Mouse (Mus musculus): ENCODE results near the gene Lmntd2. TPM values are rescaled to one million over a fixed set of nuclear protein-coding genes. Genes with fewer than 3 reads are reported as not detected.
A peak's percentile ranks its signal among the peaks of the same experiment; 100 is the strongest.

Gene Lmntd2
- polyA plus RNA-seq, 1 experiment from 2014 or later: 3.3 TPM

GRCm38 (mm10) chr7:141218557-141219133 is 4.8 kb upstream of the Lmntd2 start:
- WGBS: 87% methylated on average over 5 of the region's 5 CpGs
- H3K27ac ChIP-seq (ENCODE audit: low read depth, low read length): no peak overlapping the region

GRCm38 (mm10) chr7:141218141-141218540 is 4.3 kb upstream of the Lmntd2 start:
- Histone ChIP-seq H3K4me1 (replicated peaks; ENCODE audit: control insufficient read depth, insufficient read depth, low read length) (peaks cover 29% of the 10 kb centered on the region), H3K9me3 (ENCODE audit: control insufficient read depth, low read length) (no peaks in the 10 kb centered on the region), H3K9ac (ENCODE audit: low read length) (no peak overlapping the region), H3K36me3 (ENCODE audit: control insufficient read depth, insufficient read depth, low read length) (no peaks in the 10 kb centered on the region), H3K27ac (ENCODE audit: low read depth, low read length) (no peak overlapping the region), H3K4me3 (ENCODE audit: low read depth, low read length) (no peak overlapping the region), H3K27me3 (ENCODE audit: control insufficient read depth, insufficient read depth, low read length) (no peaks in the 10 kb centered on the region), H3K4me2 (ENCODE audit: low read depth, low read length, severe bottlenecking) (no peak overlapping the region)
- no peak for ATAC-seq (replicated peaks; ENCODE audit: low FRiP score)
- 76% methylated on average over 3 of the region's 3 CpGs for WGBS
- no peak for DNase-seq (ENCODE audit: low spot score)

More at GRCm38 (mm10) chr7:141218557-141219133, 4.8 kb upstream of the Lmntd2 start:
- no peaks in the 10 kb centered on the region for H3K27me3 ChIP-seq (ENCODE audit: control insufficient read depth, insufficient read depth, low read length)
- no peak for ATAC-seq (replicated peaks; ENCODE audit: low FRiP score)
- no peak overlapping the region for H3K4me2 ChIP-seq (ENCODE audit: low read depth, low read length, severe bottlenecking)
- no peak overlapping the region for H3K9ac ChIP-seq (ENCODE audit: low read length)
- peaks cover 29% of the 10 kb centered on the region for H3K4me1 ChIP-seq (replicated peaks; ENCODE audit: control insufficient read depth, insufficient read depth, low read length)
- no peak overlapping the region for H3K4me3 ChIP-seq (ENCODE audit: low read depth, low read length)
- no peaks in the 10 kb centered on the region for H3K9me3 ChIP-seq (ENCODE audit: control insufficient read depth, low read length)
- no peaks in the 10 kb centered on the region for H3K36me3 ChIP-seq (ENCODE audit: control insufficient read depth, insufficient read depth, low read length)
- DNase-seq (ENCODE audit: low spot score): no peak

GRCm38 (mm10) chr7:141217343-141218013 is 3.6 kb upstream of the Lmntd2 start:
- ATAC-seq (replicated peaks; ENCODE audit: low FRiP score): no peak
- H3K27ac ChIP-seq (ENCODE audit: low read depth, low read length): no peak overlapping the region
- no peak overlapping the region for H3K9ac ChIP-seq (ENCODE audit: low read length)

GRCm38 (mm10) chr7:141216894-141217293 is 3.0 kb upstream of the Lmntd2 start:
- Histone ChIP-seq H3K4me3 (ENCODE audit: low read depth, low read length) (peak overlapping the region; percentile 63), H3K9ac (ENCODE audit: low read length) (no peak overlapping the region), H3K4me2 (ENCODE audit: low read depth, low read length, severe bottlenecking) (peak overlapping the region; percentile 73; the same call in 1 of the 2 replicates), H3K4me1 (replicated peaks; ENCODE audit: control insufficient read depth, insufficient read depth, low read length) (peaks cover 20% of the 10 kb centered on the region), H3K36me3 (ENCODE audit: control insufficient read depth, insufficient read depth, low read length) (no peaks in the 10 kb centered on the region), H3K9me3 (ENCODE audit: control insufficient read depth, low read length) (no peaks in the 10 kb centered on the region), H3K27me3 (ENCODE audit: control insufficient read depth, insufficient read depth, low read length) (no peaks in the 10 kb centered on the region), H3K27ac (ENCODE audit: low read depth, low read length) (no peak overlapping the region)
- ATAC-seq (replicated peaks; ENCODE audit: low FRiP score): no peak
- WGBS: 88% methylated on average over 11 of the region's 11 CpGs
- DNase-seq (ENCODE audit: low spot score): peak; percentile 51

More at GRCm38 (mm10) chr7:141217343-141218013, 3.6 kb upstream of the Lmntd2 start:
- H3K4me2 ChIP-seq (ENCODE audit: low read depth, low read length, severe bottlenecking): no peak overlapping the region
- no peaks in the 10 kb centered on the region for H3K9me3 ChIP-seq (ENCODE audit: control insufficient read depth, low read length)
- no peaks in the 10 kb centered on the region for H3K36me3 ChIP-seq (ENCODE audit: control insufficient read depth, insufficient read depth, low read length)
- H3K4me3 ChIP-seq (ENCODE audit: low read depth, low read length): no peak overlapping the region
- H3K27me3 ChIP-seq (ENCODE audit: control insufficient read depth, insufficient read depth, low read length): no peaks in the 10 kb centered on the region
- no peak for DNase-seq (ENCODE audit: low spot score)
- H3K4me1 ChIP-seq (replicated peaks; ENCODE audit: control insufficient read depth, insufficient read depth, low read length): peaks cover 25% of the 10 kb centered on the region
- 91% methylated on average over 17 of the region's 17 CpGs for WGBS

GRCm38 (mm10) chr7:141215880-141216733 is 2.2 kb upstream of the Lmntd2 start:
- peak overlapping the region; percentile 63 for H3K4me3 ChIP-seq (ENCODE audit: low read depth, low read length)
- no peaks in the 10 kb centered on the region for H3K9me3 ChIP-seq (ENCODE audit: control insufficient read depth, low read length)
- H3K9ac ChIP-seq (ENCODE audit: low read length): peak overlapping the region; percentile 72
- peak overlapping the region; percentile 70 for H3K27ac ChIP-seq (ENCODE audit: low read depth, low read length)
- H3K36me3 ChIP-seq (ENCODE audit: control insufficient read depth, insufficient read depth, low read length): no peaks in the 10 kb centered on the region
- H3K4me1 ChIP-seq (replicated peaks; ENCODE audit: control insufficient read depth, insufficient read depth, low read length): peaks cover 18% of the 10 kb centered on the region
- DNase-seq (ENCODE audit: low spot score): peak; percentile 84
- no peaks in the 10 kb centered on the region for H3K27me3 ChIP-seq (ENCODE audit: control insufficient read depth, insufficient read depth, low read length)
- peak; percentile 68 for ATAC-seq (replicated peaks; ENCODE audit: low FRiP score)
- under 1% methylated on average over 42 of the region's 42 CpGs for WGBS
- H3K4me2 ChIP-seq (ENCODE audit: low read depth, low read length, severe bottlenecking): peak overlapping the region; percentile 73

- Histone ChIP-seq H3K9ac (ENCODE audit: low read length) (peak within 1 kb of the TSS; percentile 78), H3K9me3 (ENCODE audit: control insufficient read depth, low read length) (no peaks in the 10 kb centered on the region), H3K27ac (ENCODE audit: low read depth, low read length) (peak within 1 kb of the TSS; percentile 96), H3K4me1 (replicated peaks; ENCODE audit: control insufficient read depth, insufficient read depth, low read length) (peaks cover 17% of the 10 kb centered on the region), H3K4me3 (ENCODE audit: low read depth, low read length) (peak within 1 kb of the TSS; percentile 63), H3K36me3 (ENCODE audit: control insufficient read depth, insufficient read depth, low read length) (no peaks in the 10 kb centered on the region), H3K27me3 (ENCODE audit: control insufficient read depth, insufficient read depth, low read length) (no peaks in the 10 kb centered on the region), H3K4me2 (ENCODE audit: low read depth, low read length, severe bottlenecking) (peak within 1 kb of the TSS; percentile 73)
- DNase-seq (ENCODE audit: low spot score) (peak; percentile 98), ATAC-seq (replicated peaks; ENCODE audit: low FRiP score) (peak; percentile 96)
- WGBS: under 1% methylated on average over 41 of the region's 41 CpGs
These were observed 1.4 kb upstream of the Lmntd2 start, which contains the start of gene Rassf7 for GRCm38 (mm10) chr7:141215101-141215879. Rassf7 (plus strand) TSS chr7:141215860.

GRCm38 (mm10) chr7:141214310-141214709 is 430 bp upstream of the Lmntd2 start:
- ATAC-seq (replicated peaks; ENCODE audit: low FRiP score): no peak
- peak; percentile 52 for DNase-seq (ENCODE audit: low spot score)
- Histone ChIP-seq H3K9me3 (ENCODE audit: control insufficient read depth, low read length) (no peaks in the 10 kb centered on the region), H3K4me2 (ENCODE audit: low read depth, low read length, severe bottlenecking) (no peak overlapping the region), H3K4me3 (ENCODE audit: low read depth, low read length) (no peak overlapping the region), H3K4me1 (replicated peaks; ENCODE audit: control insufficient read depth, insufficient read depth, low read length) (peaks cover 17% of the 10 kb centered on the region), H3K27me3 (ENCODE audit: control insufficient read depth, insufficient read depth, low read length) (no peaks in the 10 kb centered on the region), H3K9ac (ENCODE audit: low read length) (no peak overlapping the region), H3K27ac (ENCODE audit: low read depth, low read length) (0 out of 2 replicates have a peak overlapping the region, but pooled peaks have one; percentile 96), H3K36me3 (ENCODE audit: control insufficient read depth, insufficient read depth, low read length) (no peaks in the 10 kb centered on the region)
- 85% methylated on average over 3 of the region's 3 CpGs for WGBS

- no peak overlapping the region for H3K4me3 ChIP-seq (ENCODE audit: low read depth, low read length)
- H3K4me2 ChIP-seq (ENCODE audit: low read depth, low read length, severe bottlenecking): no peak overlapping the region
- H3K27ac ChIP-seq (ENCODE audit: low read depth, low read length): no peak overlapping the region
- WGBS: 80% methylated on average over 3 of the region's 3 CpGs
- ATAC-seq (replicated peaks; ENCODE audit: low FRiP score): no peak
- H3K4me1 ChIP-seq (replicated peaks; ENCODE audit: control insufficient read depth, insufficient read depth, low read length): peaks cover 17% of the 10 kb centered on the region
- no peaks in the 10 kb centered on the region for H3K27me3 ChIP-seq (ENCODE audit: control insufficient read depth, insufficient read depth, low read length)
- H3K9ac ChIP-seq (ENCODE audit: low read length): no peak overlapping the region
- H3K9me3 ChIP-seq (ENCODE audit: control insufficient read depth, low read length): no peaks in the 10 kb centered on the region
- no peaks in the 10 kb centered on the region for H3K36me3 ChIP-seq (ENCODE audit: control insufficient read depth, insufficient read depth, low read length)
- DNase-seq (ENCODE audit: low spot score): peak; percentile 43
These were observed 747 bp downstream of the Lmntd2 start for GRCm38 (mm10) chr7:141213133-141213532.
